Mouse (Mus musculus) brain, embryonic 18.5 days (tissue): ENCODE measurements at regions not wholly inside any gene's neighbourhood (a gene's known extent, or its start where the extent isn't known, plus 50 kb on each side); places are given as distances from the start of the nearest gene placed in this dataset.

Experiments used
- DNase-seq: peaks from one replicate; pipeline ENCODE4 v3.0.0-alpha.2; 2012; ENCODE audit warnings: low read depth, low spot score

- no peak for DNase-seq
Measured at GRCm38 (mm10) chr12:71370091-71370490, 60.4 kb downstream of the Dact1 start.

GRCm38 (mm10) chr12:71371948-71372347, 62.3 kb downstream of the Dact1 start:
- DNase-seq = no peak

GRCm38 (mm10) chr12:71373633-71374032, 63.9 kb downstream of the Dact1 start:
- no peak for DNase-seq

- no peak for DNase-seq
Measured at GRCm38 (mm10) chr12:71376446-71376845, 66.8 kb downstream of the Dact1 start.

GRCm38 (mm10) chr12:71376966-71377365, 67.3 kb downstream of the Dact1 start:
- no peak for DNase-seq

- no peak for DNase-seq
Measured at GRCm38 (mm10) chr12:71379626-71380423, 70.1 kb downstream of the Dact1 start.

GRCm38 (mm10) chr12:71380424-71380761, 70.7 kb downstream of the Dact1 start:
- no peak for DNase-seq

- DNase-seq = no peak
Measured at GRCm38 (mm10) chr12:71386251-71386650, 76.6 kb downstream of the Dact1 start.

- no peak for DNase-seq
Measured at GRCm38 (mm10) chr12:71391481-71391880, 81.8 kb downstream of the Dact1 start.

- DNase-seq = no peak
Measured at GRCm38 (mm10) chr12:71393752-71394151, 84.1 kb downstream of the Dact1 start.

- no peak for DNase-seq
Measured at GRCm38 (mm10) chr12:71397456-71397855, 87.8 kb downstream of the Dact1 start.

- no peak for DNase-seq
Measured at GRCm38 (mm10) chr12:71398701-71399100, 89.0 kb downstream of the Dact1 start.

GRCm38 (mm10) chr12:71400201-71400600, 90.5 kb downstream of the Dact1 start:
- DNase-seq = no peak

- no peak for DNase-seq
Measured at GRCm38 (mm10) chr12:71401621-71402416, 92.1 kb downstream of the Dact1 start.

GRCm38 (mm10) chr12:71407294-71407693, 97.6 kb downstream of the Dact1 start:
- no peak for DNase-seq

GRCm38 (mm10) chr12:71408396-71409050, 98.8 kb downstream of the Dact1 start:
- DNase-seq = no peak

GRCm38 (mm10) chr12:71412331-71412730, 102.6 kb downstream of the Dact1 start:
- DNase-seq = no peak

GRCm38 (mm10) chr12:71416968-71417367, 107.3 kb downstream of the Dact1 start:
- DNase-seq = no peak

GRCm38 (mm10) chr12:71418186-71418585, 108.5 kb downstream of the Dact1 start:
- no peak for DNase-seq

GRCm38 (mm10) chr12:71419161-71419560, 109.5 kb downstream of the Dact1 start:
- DNase-seq = no peak

- no peak for DNase-seq
Measured at GRCm38 (mm10) chr12:71426023-71426719, 116.5 kb downstream of the Dact1 start.

- no peak for DNase-seq
Measured at GRCm38 (mm10) chr12:71427974-71428373, 118.3 kb downstream of the Dact1 start.
